In the genomic region with DNA sequence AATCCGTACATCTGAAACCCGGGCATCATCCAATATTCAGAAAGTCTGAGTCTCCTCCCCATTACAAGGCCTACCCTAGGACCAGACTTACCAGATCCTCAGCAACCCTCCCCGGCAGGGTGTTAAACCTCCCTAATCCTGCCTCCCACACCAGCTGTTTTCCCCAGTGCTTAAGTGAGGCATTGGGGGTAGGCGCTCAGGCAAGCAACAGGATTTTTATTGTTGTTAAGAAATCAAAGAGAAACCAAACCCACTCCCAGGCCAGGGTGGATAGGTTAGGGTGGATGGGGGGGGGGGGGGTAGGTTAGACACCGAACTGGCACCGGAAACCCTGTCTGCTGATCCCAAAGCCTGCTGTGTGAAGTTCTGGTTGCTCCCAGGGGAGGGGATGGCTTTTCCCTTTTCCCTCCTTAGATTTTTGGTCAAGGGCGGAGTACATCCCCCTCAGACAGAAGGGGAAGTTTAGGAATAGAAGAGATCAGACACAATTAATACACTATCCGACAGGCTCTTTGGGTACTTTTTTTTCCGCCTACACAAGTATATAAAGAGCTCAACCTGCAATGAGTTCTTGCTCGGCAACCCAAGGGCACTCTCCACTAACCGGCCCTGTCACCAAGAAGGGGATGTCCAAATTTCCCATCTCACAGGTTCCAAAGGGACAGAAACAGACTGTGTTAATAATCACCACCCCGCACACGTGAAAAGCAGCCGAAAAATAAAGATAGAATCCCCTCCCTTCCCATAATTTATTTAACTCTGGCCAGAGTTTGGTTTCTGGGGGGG, we compare ENCODE assay signal across 8 mouse cellular contexts. TPM values are rescaled to one million over a fixed set of nuclear protein-coding genes. Genes with fewer than 3 reads are reported as not detected.
DNase-seq lines count a peak whose midpoint lies in the region; ATAC-seq and TF ChIP-seq lines count a peak whose summit lies in the region.

No protein-coding gene starts in this region.

- TF ChIP-seq EP300 in heart, adult 2 months (IDR thresholded peaks at IDR 0.05; ENCODE audit: insufficient read depth, low read depth, low read length): no peak

- DNase-seq in heart, adult 2 months: peak; percentile 32 to 54
- no peak for DNase-seq in heart, adult 8-10 months (ENCODE audit: low spot score)
- no peak for DNase-seq in ES-E14 (ENCODE audit: low read depth, low spot score)
- peak; percentile 29 for DNase-seq in kidney, postnatal 14 days
- no peak for DNase-seq in yolk sac, embryonic 10.5 days (ENCODE audit: low spot score)
- no peak for DNase-seq in ovary, postnatal 14 days (ENCODE audit: low spot score)

- intact Hi-C loops in heart, adult 2 months (cut with DNase I): no loop called here

- in situ Hi-C loops in ES-E14 (cut with MboI; ENCODE audit: low sequenced_read_pairs in 2 of 2, unreplicated experiment in 2 of 2): no loop called here

- ATAC-seq in neural tube, embryonic 13.5 days (ENCODE audit: low read depth): no peak

- peaks cover 3% of the 10 kb centered on the region for H3K79me2 ChIP-seq in heart, adult 2 months (replicated peaks; ENCODE audit: control insufficient read depth, insufficient read depth, low read length)

- H3K27ac ChIP-seq in heart, adult 2 months: peak overlapping the region; percentile 100
- no peak overlapping the region for H3K27ac ChIP-seq in ES-E14 (ENCODE audit: insufficient read depth, low read depth, low read length, poor library complexity, severe bottlenecking)
- H3K27ac ChIP-seq in embryonic fibroblast, embryonic 13.5 days (ENCODE audit: insufficient read depth, low read length): peak overlapping the region; percentile 33
- peak overlapping the region; percentile 96 for H3K27ac ChIP-seq in neural tube, embryonic 13.5 days (replicated peaks)

- peaks cover 7% of the 10 kb centered on the region for H3K4me1 ChIP-seq in heart, adult 2 months (ENCODE audit: control insufficient read depth, insufficient read depth, low read length)
- H3K4me1 ChIP-seq in ES-E14 (ENCODE audit: control insufficient read depth in 2 of 2, insufficient read depth in 2 of 2, low read length in 2 of 2, poor library complexity in 1 of 2): peaks cover 0 to 8% of the 10 kb centered on the region in 2 experiments; a peak in 2 of 4 replicates
- H3K4me1 ChIP-seq in embryonic fibroblast, embryonic 13.5 days (ENCODE audit: control insufficient read depth, insufficient read depth, low read length): peaks cover 4% of the 10 kb centered on the region; the same call in 1 of the 2 replicates
- peaks cover 41% of the 10 kb centered on the region for H3K4me1 ChIP-seq in neural tube, embryonic 13.5 days (replicated peaks)

- H3K4me2 ChIP-seq in neural tube, embryonic 13.5 days: peak overlapping the region; percentile 94

- TF ChIP-seq CTCF in heart, adult 2 months (IDR thresholded peaks at IDR 0.05): no peak
- TF ChIP-seq CTCF in embryonic fibroblast, embryonic 13.5 days (IDR thresholded peaks at IDR 0.05; ENCODE audit: borderline replicate concordance, insufficient read depth, low read length): no peak

- peak overlapping the region; percentile 71 for H3K4me3 ChIP-seq in heart, adult 2 months
- H3K4me3 ChIP-seq in ES-E14 (ENCODE audit: insufficient read depth in 1 of 2, low read depth in 1 of 2, low read length in 2 of 2, poor library complexity in 1 of 2, severe bottlenecking in 1 of 2): peak overlapping the region; percentile 84 to 85
- peak overlapping the region; percentile 77 for H3K4me3 ChIP-seq in embryonic fibroblast, embryonic 13.5 days (ENCODE audit: insufficient read depth, low read length)
- H3K4me3 ChIP-seq in neural tube, embryonic 13.5 days: peak overlapping the region; percentile 92

- H3K27me3 ChIP-seq in heart, adult 2 months (ENCODE audit: control insufficient read depth, insufficient read depth, low read length): no peaks in the 10 kb centered on the region
- H3K27me3 ChIP-seq in neural tube, embryonic 13.5 days: no peaks in the 10 kb centered on the region

- peak overlapping the region; percentile 94 for H3K9ac ChIP-seq in heart, adult 2 months (ENCODE audit: low read depth, low read length)
- H3K9ac ChIP-seq in ES-E14 (ENCODE audit: insufficient read depth, low read depth, low read length, poor library complexity, severe bottlenecking): peak overlapping the region; percentile 88
- H3K9ac ChIP-seq in neural tube, embryonic 13.5 days: peak overlapping the region; percentile 90

- WGBS in heart, adult 2 months: 0% methylated on average over 14 of the region's 14 CpGs
- WGBS in neural tube, embryonic 13.5 days: 2% methylated on average over 14 of the region's 14 CpGs

- no peaks in the 10 kb centered on the region for H3K9me3 ChIP-seq in ES-E14 (ENCODE audit: control insufficient read depth, insufficient read depth, low read depth, low read length)
- H3K9me3 ChIP-seq in neural tube, embryonic 13.5 days: no peaks in the 10 kb centered on the region

- H3K36me3 ChIP-seq in heart, adult 2 months (ENCODE audit: control insufficient read depth, insufficient read depth, low read length): peaks cover 5% of the 10 kb centered on the region
- no peaks in the 10 kb centered on the region for H3K36me3 ChIP-seq in ES-E14 (ENCODE audit: control insufficient read depth, insufficient read depth, low read length, poor library complexity, severe bottlenecking)
- H3K36me3 ChIP-seq in neural tube, embryonic 13.5 days: peaks cover 2% of the 10 kb centered on the region; the same call in 1 of the 2 replicates

- TF ChIP-seq POLR2A in heart, adult 2 months (IDR thresholded peaks at IDR 0.05; ENCODE audit: insufficient read depth, low read depth, low read length): no peak
- TF ChIP-seq POLR2A in embryonic fibroblast, embryonic 13.5 days (IDR thresholded peaks at IDR 0.05; ENCODE audit: low read depth, low read length): peak; percentile 4; the same call in 1 of the 2 replicates

TF ChIP-seq in ES-E14, 5 proteins besides CTCF, POLR2A, EP300 and RAD21:
- no peak for TF ChIP-seq ZC3H11A (IDR thresholded peaks at IDR 0.05; ENCODE audit: borderline replicate concordance, low read depth, low read length)
- TF ChIP-seq ZNF384 (IDR thresholded peaks at IDR 0.05; ENCODE audit: low read depth, low read length): no peak
- TF ChIP-seq MAFK (IDR thresholded peaks at IDR 0.05; ENCODE audit: insufficient read depth, low read depth, low read length): no peak
- no peak for TF ChIP-seq HCFC1 (IDR thresholded peaks at IDR 0.05; ENCODE audit: borderline replicate concordance, insufficient read depth, low read length)
- TF ChIP-seq CHD2 (IDR thresholded peaks at IDR 0.05; ENCODE audit: low read depth, low read length): no peak

RNA-seq across cellular contexts. Expression of a gene that starts 1.5 kb away (rescaled TPM):
- total RNA-seq in heart, adult 2 months (2021): 100 to 1,000 TPM; 101 to 114 TPM
- 39.4 and 49.7 TPM in 2 replicates for polyA plus RNA-seq in heart, adult 2 months (2012; rRNA removed)
- 100 to 1,000 TPM in 1 of 4 experiments, 10 to 100 TPM in 3; 50.6 to 129 (median 74.7) TPM for total RNA-seq in heart, adult 8-10 months (2022)
- 16.7 and 20.9 TPM in 2 replicates for total RNA-seq in ES-E14 (2012; rRNA removed)
- polyA plus RNA-seq in embryonic fibroblast, embryonic 13.5 days (2011; ENCODE audit: insufficient read length, low read depth, missing spikeins): 21.4 and 22.8 TPM in 2 replicates
- polyA plus RNA-seq in neural tube, embryonic 13.5 days (2015; fragmentation: Nextera tagmentation; extraction: Ambion mirVana): 13.5 and 16.5 TPM in 2 replicates

RNA-seq across cellular contexts. Expression of a gene that starts 14.6 kb away (rescaled TPM):
- 10 to 100 TPM; 30.2 to 36.5 TPM for total RNA-seq in heart, adult 2 months (2021)
- 30.2 and 39.1 TPM in 2 replicates for polyA plus RNA-seq in heart, adult 2 months (2012; rRNA removed)
- 10 to 100 TPM; 31.9 to 39.3 (median 33.9) TPM for total RNA-seq in heart, adult 8-10 months (2022)
- 112 and 157 TPM in 2 replicates for total RNA-seq in ES-E14 (2012; rRNA removed)
- 53.0 and 71.3 TPM in 2 replicates for polyA plus RNA-seq in embryonic fibroblast, embryonic 13.5 days (2011; ENCODE audit: insufficient read length, low read depth, missing spikeins)
- 111 and 129 TPM in 2 replicates for polyA plus RNA-seq in neural tube, embryonic 13.5 days (2015; fragmentation: Nextera tagmentation; extraction: Ambion mirVana)

RNA-seq across cellular contexts. Expression of a gene that starts 15.0 kb away (rescaled TPM):
- 1,000 to 10,000 TPM; 1,810 to 2,215 TPM for total RNA-seq in heart, adult 2 months (2021)
- 2,076 and 2,628 TPM in 2 replicates for polyA plus RNA-seq in heart, adult 2 months (2012; rRNA removed)
- 1,000 to 10,000 TPM; 2,119 to 2,448 (median 2,260) TPM for total RNA-seq in heart, adult 8-10 months (2022)
- total RNA-seq in ES-E14 (2012; rRNA removed): 444 and 478 TPM in 2 replicates
- polyA plus RNA-seq in embryonic fibroblast, embryonic 13.5 days (2011; ENCODE audit: insufficient read length, low read depth, missing spikeins): 143 and 150 TPM in 2 replicates
- polyA plus RNA-seq in neural tube, embryonic 13.5 days (2015; fragmentation: Nextera tagmentation; extraction: Ambion mirVana): 252 and 268 TPM in 2 replicates

RNA-seq across cellular contexts. Expression of a gene that starts 54.9 kb away (rescaled TPM):
- total RNA-seq in heart, adult 2 months (2021): 100 to 1,000 TPM in 1 of 2 experiments, 10 to 100 TPM in 1; 46.7 to 127 TPM
- 76.7 and 100 TPM in 2 replicates for polyA plus RNA-seq in heart, adult 2 months (2012; rRNA removed)
- 100 to 1,000 TPM; 125 to 157 (median 155) TPM for total RNA-seq in heart, adult 8-10 months (2022)
- total RNA-seq in ES-E14 (2012; rRNA removed): 20.9 and 25.2 TPM in 2 replicates
- 37.4 and 43.1 TPM in 2 replicates for polyA plus RNA-seq in embryonic fibroblast, embryonic 13.5 days (2011; ENCODE audit: insufficient read length, low read depth, missing spikeins)
- 20.6 and 21.4 TPM in 2 replicates for polyA plus RNA-seq in neural tube, embryonic 13.5 days (2015; fragmentation: Nextera tagmentation; extraction: Ambion mirVana)

Comparison
In these comparisons a context has a peak if more than half of its experiments do, and no peak if none do; other contexts are left out.
1. DNase-seq: peak in heart, adult 2 months (2 of 2) and kidney, postnatal 14 days (single experiment); none in heart, adult 8-10 months (single experiment), ES-E14 (single experiment), yolk sac, embryonic 10.5 days (single experiment) and ovary, postnatal 14 days (single experiment).
2. Peak in every context shown above with its lines, with median percentiles within 50 percentile points of each other: H3K4me3 ChIP-seq and H3K9ac ChIP-seq.